Mouse (Mus musculus): ENCODE results near the gene Gm17657.

GRCm38 (mm10) chr17:29528568-29529187, 20.8 kb downstream of the Gm17657 start:
- no peak for TF ChIP-seq POLR2A (IDR thresholded peaks at IDR 0.05; ENCODE audit: borderline replicate concordance, low read depth, low read length)
- TF ChIP-seq CTCF (IDR thresholded peaks at IDR 0.05; ENCODE audit: low read depth, low read length) = peak; percentile 57; the same call in 1 of the 2 replicates

Measured in bone marrow macrophage, adult 2 months (primary cell).